Mouse (Mus musculus) embryonic fibroblast, embryonic 13.5 days (primary cell): ENCODE results near the gene Caln1.

Experiments used
- CTCF ChIP-seq: IDR thresholded peaks from 2 replicates; pipeline ENCODE4 v1.5.1; 2011; ENCODE audit warnings: mild to moderate bottlenecking, control low read depth, low read length, moderate library complexity, borderline replicate concordance; ENCODE audit not compliant: insufficient read depth
- POLR2A ChIP-seq: IDR thresholded peaks from 2 replicates; pipeline ENCODE4 v1.6.1; 2011; ENCODE audit warnings: low read depth, mild to moderate bottlenecking, control low read depth, low read length, moderate library complexity

GRCm38 (mm10) chr5:130476741-130477140, 107.5 kb downstream of the Caln1 start:
- TF ChIP-seq POLR2A (no peak), CTCF (no peak)
